Mouse (Mus musculus) kidney, embryonic 14.5 days (tissue): ENCODE data around the gene Ccdc78. TPM values are rescaled to one million over a fixed set of nuclear protein-coding genes. Genes with fewer than 3 reads are reported as not detected.

Source experiments
- ATAC-seq: fragments of 200-750 bp; cut with Nextera tagmentation; 2 replicates; pipeline ENCODE4 v1.8.0; 2017; ENCODE audit warnings: moderate number of reproducible peaks, mild to moderate bottlenecking, moderate TSS enrichment, moderate library complexity; ENCODE audit not compliant: low FRiP score, low TSS enrichment
- H3K27ac ChIP-seq: fragments of 300-500 bp; sonication (generic); 2 replicates; pipeline ENCODE4 v1.5.1; 2014; ENCODE audit warnings: low read depth, mild to moderate bottlenecking, low read length, moderate library complexity, mixed read lengths
- H3K27me3 ChIP-seq: fragments of 300-500 bp; sonication (generic); 2 replicates; pipeline ENCODE4 v1.6.1; 2014; ENCODE audit warnings: mild to moderate bottlenecking, low read length; ENCODE audit not compliant: control insufficient read depth, insufficient read depth
- H3K36me3 ChIP-seq: fragments of 300-500 bp; sonication (generic); 2 replicates; pipeline ENCODE4 v1.6.1; 2014; ENCODE audit warnings: low read length, mixed read lengths; ENCODE audit not compliant: control insufficient read depth, insufficient read depth
- H3K4me1 ChIP-seq: fragments of 300-500 bp; sonication (generic); 2 replicates; pipeline ENCODE4 v1.6.1; 2014; ENCODE audit warnings: low read length, mixed read lengths; ENCODE audit not compliant: control insufficient read depth, insufficient read depth
- H3K4me2 ChIP-seq: fragments of 300-500 bp; sonication (generic); replicated peaks from 2 replicates; pipeline ENCODE4 v1.6.1; 2014; ENCODE audit warnings: low read depth, mild to moderate bottlenecking, low read length
- H3K4me3 ChIP-seq: fragments of 300-500 bp; sonication (generic); 2 replicates; pipeline ENCODE4 v1.5.1; 2014; ENCODE audit warnings: mild to moderate bottlenecking, low read length
- H3K9ac ChIP-seq: fragments of 300-500 bp; sonication (generic); 2 replicates; pipeline ENCODE4 v1.6.1; 2014; ENCODE audit warnings: low read depth, mild to moderate bottlenecking, low read length, moderate library complexity
- H3K9me3 ChIP-seq: fragments of 300-500 bp; sonication (generic); 2 replicates; pipeline ENCODE4 v1.6.1; 2016; ENCODE audit warnings: low read length; ENCODE audit not compliant: control insufficient read depth
- WGBS: fragments of 180-500 bp; shearing (Covaris S2); extraction: QIAGEN DNeasy Blood & Tissue Kit; methylation state at CpG from one replicate; pipeline ENCODE4 v1.1.7; 2014; 5-methylcytosine and 5-hydroxymethylcytosine counted together
- microRNA-seq: library from miRNA; unstranded; fragments of <30 nt; microRNA quantifications from one replicate; pipeline ENCODE4, GENCODE M21; 2016
- polyA plus RNA-seq: library from polyadenylated mRNA; unstranded; fragments of >200 nt; fragmentation: Nextera tagmentation; extraction: Ambion mirVana; gene quantifications from 2 replicates; pipeline ENCODE4 v1.2.1, GENCODE M21; 2014

Gene Ccdc78
- polyA plus RNA-seq, 1 experiment from 2014 or later: 0.32 TPM

GRCm38 (mm10) chr17:25837533-25837932 is 51.2 kb downstream of the Ccdc78 start:
- 60% methylated on average over 3 of the region's 3 CpGs for WGBS
- peak overlapping the region; percentile 78 for H3K4me2 ChIP-seq
- no peaks in the 10 kb centered on the region for H3K27me3 ChIP-seq
- no peak overlapping the region; the same call in 1 of the 2 replicates for H3K4me3 ChIP-seq
- H3K27ac ChIP-seq: peak overlapping the region; percentile 12; the same call in 1 of the 2 replicates
- H3K36me3 ChIP-seq: peaks cover 54% of the 10 kb centered on the region
- no peak for ATAC-seq
- 0 out of 2 replicates have a peak overlapping the region, but pooled peaks have one; percentile 56 for H3K9ac ChIP-seq
- peaks cover 39% of the 10 kb centered on the region for H3K4me1 ChIP-seq
- H3K9me3 ChIP-seq: no peaks in the 10 kb centered on the region

GRCm38 (mm10) chr17:25838904-25839303 is 52.5 kb downstream of the Ccdc78 start:
- H3K4me2 ChIP-seq: no peak overlapping the region
- H3K4me1 ChIP-seq: peaks cover 45% of the 10 kb centered on the region
- ATAC-seq: no peak
- 86% methylated on average over 4 of the region's 4 CpGs for WGBS
- no peak overlapping the region for H3K4me3 ChIP-seq
- no peaks in the 10 kb centered on the region for H3K27me3 ChIP-seq
- peaks cover 54% of the 10 kb centered on the region for H3K36me3 ChIP-seq
- H3K9me3 ChIP-seq: no peaks in the 10 kb centered on the region
- H3K27ac ChIP-seq: no peak overlapping the region
- no peak overlapping the region for H3K9ac ChIP-seq

GRCm38 (mm10) chr17:25839455-25840235 is 53.3 kb downstream of the Ccdc78 start:
- WGBS: 82% methylated on average over 14 of the region's 14 CpGs
- no peaks in the 10 kb centered on the region for H3K9me3 ChIP-seq
- H3K27me3 ChIP-seq: no peaks in the 10 kb centered on the region
- H3K4me2 ChIP-seq: no peak overlapping the region
- peak overlapping the region; percentile 34; the same call in 1 of the 2 replicates for H3K9ac ChIP-seq
- H3K4me1 ChIP-seq: peaks cover 38% of the 10 kb centered on the region
- H3K4me3 ChIP-seq: no peak overlapping the region
- H3K36me3 ChIP-seq: peaks cover 54% of the 10 kb centered on the region
- no peak for ATAC-seq
- H3K27ac ChIP-seq: no peak overlapping the region

Small RNA genes within 50 kb of the gene (microRNA-seq; reads per million reads assigned to microRNA genes)
- not detected for gene Gm25083
- 0.84 reads per million for gene Mir3082
- gene Mir6966: not detected

Other genes with a start within 250 kb of the Ccdc78 start
- gene Sox8, start 215.9 kb upstream of the Ccdc78 start, polyA plus RNA-seq: 6.5 and 8.5 TPM in 2 replicates
- gene Lmf1, start 207.5 kb upstream of the Ccdc78 start, polyA plus RNA-seq: 21.3 and 29.8 TPM in 2 replicates
- gene Gng13, start 69.4 kb upstream of the Ccdc78 start, polyA plus RNA-seq: 0.50 and 1.5 TPM in 2 replicates
- 17.3 and 26.0 TPM in 2 replicates for gene Chtf18, start 59.2 kb upstream of the Ccdc78 start, polyA plus RNA-seq
- gene Rpusd1, start 58.9 kb upstream of the Ccdc78 start, polyA plus RNA-seq: 21.6 and 22.1 TPM in 2 replicates
- not detected in 2 replicates for gene Mslnl, start 50.5 kb upstream of the Ccdc78 start, polyA plus RNA-seq
- 2.6 and 3.3 TPM in 2 replicates for gene Msln, start 32.2 kb upstream of the Ccdc78 start, polyA plus RNA-seq
- gene Narfl, start 12.8 kb upstream of the Ccdc78 start, polyA plus RNA-seq: 25.3 and 27.3 TPM in 2 replicates
- gene Haghl, start 907 bp upstream of the Ccdc78 start, polyA plus RNA-seq: 75.4 and 75.6 TPM in 2 replicates
- 90.2 and 111 TPM in 2 replicates for gene Fam173a, start 6.3 kb downstream of the Ccdc78 start, polyA plus RNA-seq
- gene AC134908.4, start 9.1 kb downstream of the Ccdc78 start, polyA plus RNA-seq: not detected in 2 replicates
- 8.2 and 28.6 TPM in 2 replicates for gene Metrn, start 10.6 kb downstream of the Ccdc78 start, polyA plus RNA-seq
- 1.1 and 1.3 TPM in 2 replicates for gene Fbxl16, start 22.5 kb downstream of the Ccdc78 start, polyA plus RNA-seq
- gene Wdr24, start 37.0 kb downstream of the Ccdc78 start, polyA plus RNA-seq: 21.4 and 32.0 TPM in 2 replicates
- 45.7 and 47.0 TPM in 2 replicates for gene Jmjd8, start 42.3 kb downstream of the Ccdc78 start, polyA plus RNA-seq
- gene Stub1, start 46.8 kb downstream of the Ccdc78 start, polyA plus RNA-seq: 350 and 425 TPM in 2 replicates
- 2.0 and 2.5 TPM in 2 replicates for gene Rhbdl1, start 50.7 kb downstream of the Ccdc78 start, polyA plus RNA-seq
- 1.7 and 2.6 TPM in 2 replicates for gene Gm20683, start 55.2 kb downstream of the Ccdc78 start, polyA plus RNA-seq
- 13.0 and 21.7 TPM in 2 replicates for gene Rhot2, start 58.3 kb downstream of the Ccdc78 start, polyA plus RNA-seq
- 21.4 and 27.5 TPM in 2 replicates for gene Wdr90, start 74.9 kb downstream of the Ccdc78 start, polyA plus RNA-seq
- gene Mcrip2, start 82.2 kb downstream of the Ccdc78 start, polyA plus RNA-seq: 40.0 and 41.4 TPM in 2 replicates
- 83.9 and 85.3 TPM in 2 replicates for gene Mettl26, start 88.5 kb downstream of the Ccdc78 start, polyA plus RNA-seq
- 0.99 and 1.2 TPM in 2 replicates for gene Wfikkn1, start 94.3 kb downstream of the Ccdc78 start, polyA plus RNA-seq
- 17.2 and 20.4 TPM in 2 replicates for gene Rab40c, start 133.1 kb downstream of the Ccdc78 start, polyA plus RNA-seq
- 51.5 and 77.2 TPM in 2 replicates for gene Pigq, start 158.4 kb downstream of the Ccdc78 start, polyA plus RNA-seq
- gene Nhlrc4, start 158.4 kb downstream of the Ccdc78 start, polyA plus RNA-seq: 0.28 and 0.43 TPM in 2 replicates
- 2.8 and 4.4 TPM in 2 replicates for gene A930017K11Rik, start 166.0 kb downstream of the Ccdc78 start, polyA plus RNA-seq
- 27.1 and 35.3 TPM in 2 replicates for gene Capn15, start 199.2 kb downstream of the Ccdc78 start, polyA plus RNA-seq